Mouse (Mus musculus) spleen, adult 2 months (tissue): ENCODE data around the gene Yipf2. TPM values are rescaled to one million over a fixed set of nuclear protein-coding genes. Genes with fewer than 3 reads are reported as not detected.
A peak's percentile ranks its signal among the peaks of the same experiment; 100 is the strongest.

Experiments
- DNase-seq, 2 experiments: peaks; one replicate each; pipeline versions ENCODE4 v3.0.0 to v3.0.0-alpha.2; 2012 to 2021; ENCODE audit warnings: low spot score in 2 of 2, low read depth in 1 of 2
- H3K27ac ChIP-seq: fragments of 200-500 bp; 2 replicates; pipeline ENCODE4 v1.5.1; 2012; ENCODE audit warnings: low read length, inconsistent platforms; ENCODE audit not compliant: insufficient read depth
- H3K27me3 ChIP-seq: fragments of 200-500 bp; 2 replicates; pipeline ENCODE4 v1.6.1; 2012; ENCODE audit warnings: mild to moderate bottlenecking, moderate library complexity, low read length, inconsistent platforms; ENCODE audit not compliant: control insufficient read depth, insufficient read depth
- H3K36me3 ChIP-seq: fragments of 200-500 bp; 2 replicates; pipeline ENCODE4 v1.6.1; 2012; ENCODE audit warnings: mild to moderate bottlenecking, low read length, inconsistent platforms; ENCODE audit not compliant: control insufficient read depth, insufficient read depth
- H3K4me1 ChIP-seq: fragments of 200-500 bp; 2 replicates; pipeline ENCODE4 v1.6.1; 2011; ENCODE audit warnings: inconsistent platforms; ENCODE audit not compliant: control insufficient read depth, insufficient read depth, insufficient read length
- H3K4me3 ChIP-seq: fragments of 200-500 bp; 2 replicates; pipeline ENCODE4 v1.5.1; 2011; ENCODE audit warnings: mild to moderate bottlenecking, inconsistent platforms; ENCODE audit not compliant: insufficient read depth, insufficient read length; ENCODE audit errors: extremely low read depth
- CTCF ChIP-seq: fragments of 200-500 bp; IDR thresholded peaks from 2 replicates; pipeline ENCODE4 v1.5.1; 2011; ENCODE audit warnings: mild to moderate bottlenecking, inconsistent platforms; ENCODE audit not compliant: insufficient read depth, insufficient read length, insufficient replicate concordance; ENCODE audit errors: extremely low read depth
- POLR2A ChIP-seq: fragments of 200-500 bp; IDR thresholded peaks from 2 replicates; pipeline ENCODE4 v1.6.1; 2011; ENCODE audit warnings: low read depth, low read length, inconsistent platforms
- WGBS: fragments of 180-500 bp; shearing (Covaris S2); methylation state at CpG from one replicate; pipeline ENCODE4 v1.1.7; 2018; 5-methylcytosine and 5-hydroxymethylcytosine counted together
- polyA plus RNA-seq: library from polyadenylated mRNA; depleted of rRNA; stranded (reverse); fragments of >200 nt; gene quantifications from 2 replicates; pipeline ENCODE4 v1.2.3, GENCODE M21; 2012

The Yipf2 gene
- polyA plus RNA-seq, 1 experiment, result 22.0 TPM

DNA sequence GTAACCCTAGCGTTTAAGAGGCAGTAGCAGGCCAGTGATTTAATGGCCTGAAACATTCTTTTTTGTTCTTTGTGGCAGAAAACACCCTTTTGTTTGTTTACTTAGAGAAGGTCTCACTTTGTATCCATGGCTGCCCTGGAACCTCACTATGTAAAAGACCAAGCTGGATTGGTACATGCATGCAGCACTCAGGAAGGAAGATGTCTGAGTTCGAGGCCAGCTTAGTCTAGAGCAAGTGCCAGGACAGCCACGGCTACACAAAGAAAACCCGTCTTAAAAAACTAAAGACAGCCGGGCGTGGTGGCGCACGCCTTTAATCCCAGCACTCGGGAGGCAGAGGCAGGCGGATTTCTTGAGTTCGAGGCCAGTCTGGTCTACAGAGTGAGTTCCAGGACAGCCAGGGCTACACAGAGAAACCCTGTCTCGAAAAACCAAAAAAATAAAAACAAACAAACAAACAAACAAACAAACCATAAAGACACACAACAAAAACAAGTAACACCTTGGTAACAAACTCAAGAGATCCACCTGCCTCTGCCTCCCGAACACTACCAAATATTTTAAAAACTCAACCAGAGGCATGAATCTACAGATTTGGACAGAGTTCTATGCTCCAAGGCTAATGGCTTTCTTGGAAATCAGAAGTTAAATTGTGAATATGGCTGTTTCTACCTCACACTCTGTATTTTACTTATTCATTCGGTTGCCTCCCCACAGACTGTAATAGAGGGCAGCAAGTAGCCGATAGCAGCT lies 22.4 kb upstream of the Yipf2 start:
- 70% methylated on average over 15 of the region's 15 CpGs for WGBS
- DNase-seq, result no peak
- peak overlapping the region; percentile 93 for H3K4me3 ChIP-seq
- TF ChIP-seq CTCF, result no peak
- TF ChIP-seq POLR2A, result no peak
- H3K27me3 ChIP-seq, result no peaks in the 10 kb centered on the region
- H3K27ac ChIP-seq, result peak overlapping the region; percentile 84
- H3K36me3 ChIP-seq, result no peaks in the 10 kb centered on the region
- peaks cover 11% of the 10 kb centered on the region for H3K4me1 ChIP-seq

GRCm38 (mm10) chr9:21609861-21610260 lies 17.2 kb upstream of the Yipf2 start:
- no peaks in the 10 kb centered on the region for H3K36me3 ChIP-seq
- DNase-seq, result peak; percentile 67 to 82
- 24% methylated on average over 1 of the region's 1 CpGs for WGBS

DNA sequence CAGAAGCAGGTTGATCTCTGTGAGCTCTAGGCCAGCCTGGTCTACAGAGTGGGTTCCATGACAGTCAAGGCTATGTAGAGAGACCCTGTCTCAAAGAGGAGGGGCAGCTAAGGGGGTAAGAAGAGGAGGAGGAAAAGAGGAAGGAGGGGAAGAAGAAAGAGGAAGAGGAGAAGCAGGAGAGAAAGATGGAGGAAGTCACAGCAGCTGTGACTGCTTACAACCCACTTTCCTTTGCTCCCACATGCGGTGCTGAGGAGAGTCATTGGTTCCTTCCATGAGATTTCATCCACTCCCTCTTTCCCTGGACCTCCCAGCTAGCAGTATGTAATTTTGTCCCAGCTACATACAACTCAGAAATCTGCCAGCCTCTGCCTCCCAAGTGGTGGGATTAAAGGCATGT lies 14.0 kb upstream of the Yipf2 start:
- peaks cover 8% of the 10 kb centered on the region; the same call in 1 of the 2 replicates for H3K4me1 ChIP-seq
- no peak overlapping the region for H3K27ac ChIP-seq
- no peaks in the 10 kb centered on the region for H3K27me3 ChIP-seq
- WGBS, result 27% methylated on average over 1 of the region's 1 CpGs
- no peak for DNase-seq
- TF ChIP-seq CTCF, result no peak
- TF ChIP-seq POLR2A, result no peak
- H3K4me3 ChIP-seq, result no peak overlapping the region
- H3K36me3 ChIP-seq, result no peaks in the 10 kb centered on the region

More at GRCm38 (mm10) chr9:21609861-21610260, 17.2 kb upstream of the Yipf2 start:
- Histone ChIP-seq H3K27ac (peak overlapping the region; percentile 65), H3K4me1 (peaks cover 8% of the 10 kb centered on the region; the same call in 1 of the 2 replicates), H3K27me3 (no peaks in the 10 kb centered on the region), H3K4me3 (no peak overlapping the region)
- TF ChIP-seq POLR2A (no peak), CTCF (no peak)

- no peak for DNase-seq
- TF ChIP-seq CTCF (no peak), POLR2A (no peak)
- Histone ChIP-seq H3K4me3 (no peak overlapping the region), H3K36me3 (no peaks in the 10 kb centered on the region), H3K27ac (no peak overlapping the region), H3K27me3 (no peaks in the 10 kb centered on the region), H3K4me1 (peaks cover 8% of the 10 kb centered on the region; the same call in 1 of the 2 replicates)
- 87% methylated on average over 5 of the region's 5 CpGs for WGBS
Observed at GRCm38 (mm10) chr9:21605865-21606264, 13.2 kb upstream of the Yipf2 start.

DNA sequence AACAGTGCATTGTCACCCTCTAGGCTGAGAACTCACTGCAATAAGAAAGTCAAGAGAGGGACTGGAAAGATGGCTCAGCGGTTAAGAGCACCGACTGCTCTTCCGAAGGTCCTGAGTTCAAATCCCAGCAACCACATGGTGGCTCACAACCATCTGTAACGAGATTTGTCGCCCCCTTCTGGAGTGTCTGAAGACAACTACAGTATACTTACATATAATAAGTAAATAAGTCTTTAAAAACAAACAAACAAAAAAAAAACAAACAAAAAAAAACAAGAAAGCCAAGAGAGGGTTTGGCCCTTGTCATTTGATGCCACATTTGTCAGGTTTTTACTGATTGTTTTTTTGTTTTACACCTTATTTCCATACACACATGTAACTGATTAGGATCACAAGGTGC lies 11.5 kb upstream of the Yipf2 start:
- Histone ChIP-seq H3K27me3 (no peaks in the 10 kb centered on the region), H3K36me3 (no peaks in the 10 kb centered on the region), H3K27ac (no peak overlapping the region), H3K4me1 (no peaks in the 10 kb centered on the region), H3K4me3 (no peak overlapping the region)
- no peak for TF ChIP-seq POLR2A
- no peak for TF ChIP-seq CTCF
- no peak for DNase-seq
- WGBS, result 88% methylated on average over 5 of the region's 5 CpGs

DNA sequence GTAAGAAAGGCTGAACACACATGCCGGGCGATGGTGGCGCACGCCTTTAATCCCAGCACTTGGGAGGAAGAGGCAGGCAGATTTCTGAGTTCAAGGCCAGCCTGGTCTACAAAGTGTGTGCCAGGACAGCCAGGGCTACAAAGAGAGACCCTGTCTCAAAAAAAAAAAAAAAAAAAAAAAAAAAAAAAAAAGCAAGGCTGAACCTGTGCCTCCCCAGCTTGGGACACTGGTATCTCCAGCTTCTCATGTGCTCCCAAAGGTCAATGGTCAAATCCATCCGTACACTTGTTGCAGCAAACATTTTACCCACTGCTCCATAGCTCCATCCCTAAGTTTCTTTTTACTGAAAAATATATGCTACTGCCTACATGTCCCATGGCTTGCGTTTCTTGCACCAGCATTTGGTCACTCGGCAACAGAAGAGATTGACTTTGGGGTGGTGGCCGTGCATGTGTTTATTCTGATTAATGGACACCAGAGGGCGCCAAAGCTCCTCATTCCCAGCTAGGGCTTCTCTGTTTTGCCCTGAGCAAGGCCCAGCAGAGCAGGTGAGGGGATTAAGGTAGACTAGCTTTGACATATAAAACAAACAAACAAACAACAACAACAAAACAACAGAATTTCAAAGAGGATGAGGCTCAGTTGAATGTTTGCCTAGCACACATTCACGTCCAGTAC lies 9.2 kb upstream of the Yipf2 start:
- WGBS, result 56% methylated on average over 10 of the region's 10 CpGs
- DNase-seq, result peak; percentile 63 to 65
- Histone ChIP-seq H3K27me3 (no peaks in the 10 kb centered on the region), H3K36me3 (no peaks in the 10 kb centered on the region), H3K4me1 (no peaks in the 10 kb centered on the region), H3K4me3 (no peak overlapping the region), H3K27ac (no peak overlapping the region)
- no peak for TF ChIP-seq POLR2A
- TF ChIP-seq CTCF, result peak; percentile 67; the same call in 1 of the 2 replicates
